Mouse (Mus musculus) spleen, postnatal 10 days (tissue): ENCODE results near the gene Gata1.
A peak's percentile ranks its signal among the peaks of the same experiment; 100 is the strongest.
"Not testable (repeated sequence)": the region's sequence is repeated elsewhere in the genome, so short reads cannot be mapped to it uniquely, and the experiment has no call there.

Experiments used
- DNase-seq, 2 experiments: peaks; one replicate each; pipeline ENCODE4 v3.0.0; 2021 to 2022; ENCODE audit warnings: low spot score in 2 of 2

Gene Gata1

DNA sequence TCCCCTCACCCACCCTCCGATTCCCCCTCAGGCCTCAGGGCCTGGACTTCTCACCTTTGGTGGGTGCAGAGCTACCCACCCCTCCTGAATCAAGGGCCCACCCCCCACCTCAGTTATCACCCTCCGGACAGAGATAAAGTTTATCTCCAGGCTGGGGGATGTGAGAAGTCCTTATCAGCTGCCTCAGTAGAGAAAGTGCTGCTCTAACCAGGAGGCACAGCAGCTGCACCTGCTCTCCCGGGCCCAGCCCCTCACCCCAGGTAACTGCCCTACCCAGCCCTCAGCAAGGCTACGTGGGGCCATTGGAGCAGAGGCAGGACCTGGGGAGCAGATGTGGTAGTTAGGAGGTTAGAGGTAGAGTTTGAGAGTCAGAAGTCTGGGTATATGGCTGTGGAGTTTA, 11.7 kb downstream of the Gata1 start:
- DNase-seq, result no peak

DNA sequence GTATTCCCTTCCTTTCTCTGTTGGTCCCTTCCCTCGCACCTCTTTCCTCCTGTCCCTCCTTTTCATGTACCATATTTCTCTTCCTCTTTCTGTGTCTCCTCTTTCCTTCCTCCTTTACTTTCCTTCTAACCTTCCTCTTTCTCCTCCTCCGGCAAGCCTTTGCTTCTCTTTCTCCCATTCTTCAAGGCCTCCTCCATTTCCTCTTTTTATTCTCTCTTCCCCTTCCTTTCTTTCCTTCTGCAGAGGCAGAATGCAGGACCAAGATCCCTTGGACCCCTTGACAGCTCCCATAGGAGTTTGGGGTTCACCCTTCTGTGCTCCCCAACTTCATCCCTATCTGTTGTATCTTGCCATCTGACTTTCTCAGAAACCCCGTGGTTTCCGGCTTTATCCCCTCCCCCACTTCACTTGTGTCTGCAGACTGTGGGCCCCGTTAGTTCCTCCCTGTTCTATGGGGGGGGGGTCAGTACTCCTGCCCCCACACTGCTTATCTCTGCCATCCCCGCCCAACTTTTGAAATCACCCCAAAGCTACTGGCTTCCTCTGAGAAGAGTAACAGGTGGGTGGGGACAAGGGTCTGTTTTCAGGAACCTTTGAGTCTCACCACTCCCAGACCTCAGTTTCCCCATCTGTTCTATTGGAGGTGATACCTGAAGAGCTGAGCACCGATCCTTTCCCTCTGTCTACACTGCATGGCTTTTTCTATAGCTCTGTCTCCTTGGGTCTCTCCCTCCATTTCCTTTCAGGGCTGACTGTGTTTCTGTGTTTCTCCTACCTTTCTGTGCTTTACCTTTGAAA, 13.8 kb downstream of the Gata1 start:
- peak in 1 of 2 experiments; percentile 15 for DNase-seq

DNA sequence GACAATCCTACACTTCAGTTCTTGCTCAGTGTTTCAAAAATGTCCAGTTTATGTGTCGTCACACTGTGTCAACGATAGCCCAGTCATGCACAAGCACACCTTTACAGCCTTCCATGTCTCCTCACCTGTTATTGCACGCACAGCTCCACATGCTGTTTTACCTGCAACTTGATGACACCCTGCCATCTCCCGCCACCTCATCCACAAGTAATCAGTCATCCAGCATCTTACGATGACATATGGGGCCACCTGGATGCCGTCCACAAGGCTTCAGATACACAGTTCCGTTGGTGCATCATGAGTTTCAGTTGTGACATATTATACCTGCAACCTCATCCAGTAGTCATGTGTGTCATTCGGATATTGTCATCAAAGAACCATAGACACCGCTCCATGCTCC, 19.0 kb downstream of the Gata1 start:
- no peak for DNase-seq

DNA sequence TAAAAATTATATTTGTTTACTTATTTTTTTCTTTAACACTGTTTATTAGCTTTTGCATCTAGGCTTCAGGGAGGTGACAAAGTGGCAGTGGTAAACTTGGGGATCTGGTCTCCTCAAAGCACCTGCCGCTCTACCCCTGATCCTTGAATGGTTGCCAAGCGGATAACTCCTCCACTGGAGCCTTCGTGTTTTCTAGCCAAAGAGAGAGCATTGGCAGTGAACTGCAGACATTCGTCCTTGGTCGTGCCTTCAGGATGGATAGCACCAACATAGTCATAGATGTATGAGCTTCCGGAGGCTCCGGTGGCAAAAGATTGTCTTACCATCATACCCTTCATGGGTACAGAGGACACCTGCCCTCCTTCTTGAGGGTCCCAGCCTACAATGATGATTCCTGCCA, 27.8 kb downstream of the Gata1 start:
- DNase-seq, result no peak

DNA sequence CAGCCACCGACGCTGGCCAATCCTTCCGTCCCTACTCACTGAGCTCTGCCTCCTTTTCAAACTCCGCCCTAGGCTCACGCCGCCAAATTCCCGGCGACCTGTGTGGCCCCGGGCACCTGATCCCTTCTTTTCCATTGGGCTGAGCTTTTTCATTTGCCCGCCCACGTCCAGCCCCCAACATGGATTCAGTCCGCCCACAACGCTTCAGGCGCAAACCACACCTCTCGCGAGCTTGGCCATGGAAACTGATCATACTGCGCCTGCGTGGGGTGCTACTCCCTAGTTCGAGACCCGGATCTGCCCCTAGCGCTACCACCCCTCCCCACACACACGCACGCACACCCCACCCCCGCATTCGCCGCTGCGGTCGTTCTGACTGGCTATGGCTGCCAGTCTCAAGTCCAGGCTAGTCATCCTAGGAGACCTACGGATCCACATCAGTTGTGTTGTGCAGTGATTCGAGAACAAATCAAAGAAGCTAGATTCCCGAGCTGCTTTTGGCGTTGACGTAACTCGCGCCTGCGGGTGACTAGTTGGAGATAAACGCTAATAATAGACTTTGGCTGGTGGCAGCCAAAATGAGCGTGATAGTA, 29.9 kb downstream of the Gata1 start:
- DNase-seq, result peak; percentile 60 to 88

DNA sequence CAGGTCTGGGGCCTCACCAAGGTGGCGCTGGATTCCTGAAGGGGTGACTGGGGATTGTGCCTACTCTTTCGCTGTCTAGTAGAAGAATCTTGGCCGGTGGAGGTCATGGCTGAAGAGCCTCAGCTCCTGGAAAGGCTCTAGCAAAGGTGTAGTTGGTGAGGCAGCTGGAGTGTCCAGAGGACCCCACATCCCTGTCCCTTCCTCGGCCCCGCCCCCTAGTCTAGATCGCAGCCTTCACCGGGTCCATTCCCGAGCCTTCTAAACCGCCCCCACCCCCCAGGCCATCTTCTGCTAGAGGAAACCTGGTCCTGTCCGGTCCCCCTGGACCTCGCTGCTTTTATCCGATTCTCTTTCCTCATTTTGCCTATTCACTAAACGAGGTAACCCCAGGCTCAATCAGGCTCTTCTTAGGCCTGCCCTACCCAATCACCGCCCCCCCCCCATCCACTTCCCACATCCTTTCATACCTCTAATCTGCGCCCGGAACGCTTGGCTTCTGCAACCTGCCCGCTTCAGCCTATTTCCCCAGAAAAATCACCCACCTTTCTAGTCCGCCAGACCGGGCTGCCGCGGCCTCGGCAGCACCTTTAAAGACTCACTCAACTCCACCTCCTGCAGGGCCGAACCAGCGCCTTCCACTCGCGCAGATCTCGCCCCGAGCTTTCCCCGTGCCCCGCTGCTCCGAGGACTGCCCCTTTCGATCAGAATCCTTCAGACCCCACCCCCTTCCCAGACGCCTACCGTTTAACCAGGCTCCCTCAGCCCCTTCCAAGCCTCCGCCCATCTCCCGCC, 30.6 kb downstream of the Gata1 start, which contains the start of gene Hdac6:
Gene Hdac6, minus strand, starts transcription at position 782 of the 792 bp plus-strand sequence.
- no peak for DNase-seq

DNA sequence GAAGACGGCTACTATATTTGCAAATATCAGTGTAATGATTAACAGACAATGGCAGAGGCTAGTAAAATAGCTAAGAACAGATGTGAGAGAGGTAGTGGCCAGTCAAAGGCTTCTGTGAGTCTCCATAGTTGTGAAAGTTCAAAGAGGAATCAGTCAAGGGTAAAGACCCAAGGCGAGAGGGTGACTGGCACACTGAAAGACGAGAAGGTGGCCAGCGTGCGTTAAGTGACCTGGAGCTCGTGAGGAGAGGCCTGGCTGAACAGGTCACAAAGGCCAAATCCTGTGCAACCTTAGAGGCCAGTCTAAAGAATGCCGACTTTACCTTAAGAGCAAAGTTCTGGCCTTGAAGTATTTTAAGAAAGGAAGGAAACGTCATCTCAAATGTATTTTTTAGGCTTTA, 32.3 kb downstream of the Gata1 start:
- no peak for DNase-seq

DNA sequence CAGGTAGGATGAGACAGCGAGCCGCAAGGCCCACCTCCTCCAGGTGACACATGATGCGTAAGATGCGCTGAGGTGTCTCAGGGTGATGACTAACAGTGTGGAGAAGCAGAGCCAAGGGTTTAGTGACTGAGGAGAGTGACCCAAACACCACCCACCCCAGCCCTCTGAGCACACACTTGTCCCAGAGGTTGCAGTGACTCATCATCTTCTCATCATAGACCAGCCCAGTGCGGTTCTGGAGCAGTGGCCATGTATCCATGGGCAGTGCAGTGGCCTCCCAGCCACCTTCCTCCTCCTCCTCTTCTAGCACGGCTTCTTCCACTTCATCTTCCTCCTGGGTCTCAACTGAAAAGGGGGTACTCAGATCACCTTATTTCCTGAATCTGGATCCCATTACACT, 40.2 kb downstream of the Gata1 start:
- no peak for DNase-seq

DNA sequence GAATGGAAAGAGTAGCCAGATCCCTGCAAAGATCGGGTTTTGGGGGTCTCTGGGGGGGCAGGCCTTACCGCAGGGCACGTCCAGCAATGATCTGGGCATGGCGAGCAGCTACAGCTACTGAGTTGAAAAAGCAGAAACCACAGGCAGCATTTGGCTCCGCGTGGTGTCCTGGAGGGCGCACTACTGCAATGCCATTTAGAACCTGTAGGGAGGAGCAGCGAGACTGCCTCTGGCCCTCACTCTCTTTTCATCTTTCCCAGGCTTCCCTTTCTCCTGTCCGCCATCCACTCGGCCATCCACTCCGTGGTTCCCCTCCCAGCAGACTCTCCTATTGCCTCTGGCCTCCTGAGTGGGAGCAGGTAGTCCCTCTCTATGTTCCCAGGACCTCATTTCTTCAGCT, 41.0 kb downstream of the Gata1 start:
- no peak for DNase-seq

DNA sequence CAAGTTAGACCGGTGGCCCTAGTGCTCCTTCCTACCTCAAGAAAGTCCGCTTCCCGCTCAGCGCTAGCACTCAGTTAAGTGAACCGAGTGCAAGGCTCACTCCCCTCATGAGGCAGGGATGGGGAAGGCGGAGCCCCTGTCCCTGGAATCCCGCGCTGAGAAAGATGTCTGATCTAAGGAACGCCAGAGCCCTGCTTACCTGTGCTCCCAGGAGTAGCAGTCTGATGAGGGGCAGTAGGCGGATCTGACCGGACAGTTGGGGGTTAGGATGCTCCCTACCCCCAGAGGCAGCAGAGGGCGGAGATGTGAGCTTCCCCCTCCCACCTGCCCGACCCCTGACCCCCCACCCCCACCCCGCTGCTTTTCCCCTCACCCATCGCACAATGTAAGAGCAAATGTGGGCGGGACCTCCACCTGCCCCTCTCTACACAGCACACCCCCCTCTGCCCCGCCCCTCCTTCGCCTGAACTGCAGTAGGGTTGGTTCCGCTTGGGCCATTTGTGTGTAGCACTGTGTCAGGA, 49.5 kb downstream of the Gata1 start, which contains the start of gene Eras:
Gene Eras, minus strand, starts transcription at position 338 of the 521 bp plus-strand sequence.
- DNase-seq, result no peak

DNA sequence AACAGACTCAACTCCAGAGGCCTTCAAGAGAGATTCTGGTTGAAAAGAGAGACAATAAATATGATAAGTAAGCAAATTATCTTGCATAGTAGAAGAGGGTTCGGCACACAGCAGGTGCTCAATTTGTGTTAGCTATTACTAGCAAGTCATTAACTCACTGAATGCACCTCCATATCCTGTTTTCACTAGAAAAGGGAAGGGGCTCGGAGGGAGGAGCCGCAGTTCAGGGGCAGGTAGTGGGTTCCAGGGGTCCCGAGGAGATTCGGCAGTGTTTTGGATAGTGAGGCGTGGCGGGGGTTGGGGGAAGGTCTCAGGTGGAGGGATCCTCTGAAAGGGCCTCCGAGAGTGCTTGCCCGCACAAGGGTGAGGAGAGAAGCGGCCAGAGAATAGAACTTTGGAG, 50.8 kb downstream of the Gata1 start:
- DNase-seq, result no peak

DNA sequence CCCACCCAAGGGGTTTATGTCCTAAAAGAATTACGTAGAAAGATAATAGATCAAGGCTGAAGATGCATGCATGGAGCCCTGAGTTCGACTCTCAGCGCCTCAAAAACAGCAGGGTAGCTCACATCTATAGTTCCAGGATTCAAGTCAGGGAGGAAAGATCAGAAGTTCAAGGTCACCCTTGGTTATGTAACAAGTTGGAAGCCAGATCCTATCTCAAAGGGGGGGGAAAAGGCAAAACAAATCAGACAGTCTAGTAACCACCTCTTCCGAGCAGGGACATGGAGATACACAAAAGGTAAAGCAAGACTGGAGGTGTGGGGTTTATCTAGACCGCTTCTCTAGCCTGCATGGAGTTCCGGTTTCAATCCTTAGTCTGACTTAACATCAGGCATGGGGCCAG, 51.6 kb downstream of the Gata1 start:
- no peak for DNase-seq

DNA sequence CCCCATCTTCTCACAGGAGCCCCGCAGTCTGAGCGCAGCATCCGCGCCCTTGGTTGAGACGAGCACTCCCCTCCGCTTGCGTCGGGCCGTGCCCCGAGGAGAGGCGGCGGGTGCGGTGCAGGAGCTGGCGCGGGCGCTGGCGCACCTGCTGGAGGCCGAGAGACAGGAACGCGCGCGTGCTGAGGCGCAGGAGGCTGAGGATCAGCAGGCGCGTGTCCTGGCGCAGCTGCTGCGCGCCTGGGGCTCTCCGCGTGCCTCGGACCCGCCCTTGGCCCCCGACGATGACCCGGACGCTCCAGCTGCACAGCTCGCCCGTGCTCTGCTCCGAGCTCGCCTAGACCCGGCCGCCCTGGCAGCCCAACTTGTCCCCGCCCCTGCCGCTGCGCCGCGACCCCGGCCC, 55.8 kb downstream of the Gata1 start:
- DNase-seq, result no peak

DNA sequence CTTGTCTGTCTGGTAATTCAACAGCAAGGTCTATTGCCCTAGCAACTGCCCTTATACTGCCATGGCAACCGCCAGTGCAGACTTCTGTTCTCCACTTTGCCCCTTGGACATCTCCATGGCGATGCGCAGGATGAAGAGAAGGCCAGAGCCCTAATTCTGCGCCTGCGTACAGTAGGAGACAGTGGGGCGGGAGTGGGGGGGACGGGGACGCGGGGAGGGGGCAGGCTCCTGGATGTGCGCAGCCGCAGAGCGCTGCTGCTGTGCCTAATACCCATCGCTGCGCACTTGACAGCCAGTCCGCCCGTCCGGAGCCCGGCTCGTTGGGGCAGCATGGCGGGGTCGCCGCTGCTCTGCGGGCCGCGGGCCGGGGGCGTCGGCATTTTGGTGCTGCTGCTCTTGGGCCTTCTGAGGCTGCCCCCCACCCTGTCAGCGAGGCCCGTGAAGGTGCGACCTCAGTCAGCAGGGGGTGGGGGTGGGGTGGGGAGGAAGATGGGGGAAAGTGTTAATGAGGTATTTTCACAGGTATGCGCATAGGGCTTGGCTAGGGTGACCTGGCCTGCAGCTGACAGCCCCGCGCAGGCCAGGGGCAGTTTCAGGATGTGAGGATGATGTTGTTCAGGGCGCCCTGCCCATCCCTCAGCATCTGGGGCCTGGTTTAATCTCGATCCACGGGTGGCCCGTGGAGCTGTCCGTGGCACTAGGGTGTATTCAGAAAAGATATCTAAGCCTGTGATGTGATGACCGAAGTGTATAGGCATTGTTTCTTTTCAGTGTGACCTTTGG, 58.1 kb downstream of the Gata1 start, which contains the start of gene Pcsk1n:
Gene Pcsk1n, plus strand, starts transcription at position 222 of the 783 bp plus-strand sequence.
- DNase-seq, result no peak

DNA sequence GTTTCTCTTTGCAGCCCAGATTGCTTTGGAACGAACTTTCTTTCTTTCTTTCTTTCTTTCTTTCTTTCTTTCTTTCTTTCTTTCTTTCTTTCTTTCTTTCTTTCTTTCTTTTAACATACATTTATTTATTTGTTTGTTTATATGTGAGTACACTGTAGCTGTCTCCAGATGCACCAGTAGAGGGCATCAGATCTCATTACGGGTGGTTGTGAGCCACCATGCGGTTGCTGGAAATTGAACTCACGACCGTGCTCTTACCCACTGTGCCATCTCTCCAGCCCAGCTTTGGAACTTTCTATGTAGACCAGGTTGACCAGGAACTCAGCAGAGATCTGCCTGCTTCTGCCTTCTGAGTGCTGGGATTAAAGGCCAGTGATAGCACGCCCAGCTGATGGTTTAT, 59.9 kb downstream of the Gata1 start:
- DNase-seq, result not testable (repeated sequence)

DNA sequence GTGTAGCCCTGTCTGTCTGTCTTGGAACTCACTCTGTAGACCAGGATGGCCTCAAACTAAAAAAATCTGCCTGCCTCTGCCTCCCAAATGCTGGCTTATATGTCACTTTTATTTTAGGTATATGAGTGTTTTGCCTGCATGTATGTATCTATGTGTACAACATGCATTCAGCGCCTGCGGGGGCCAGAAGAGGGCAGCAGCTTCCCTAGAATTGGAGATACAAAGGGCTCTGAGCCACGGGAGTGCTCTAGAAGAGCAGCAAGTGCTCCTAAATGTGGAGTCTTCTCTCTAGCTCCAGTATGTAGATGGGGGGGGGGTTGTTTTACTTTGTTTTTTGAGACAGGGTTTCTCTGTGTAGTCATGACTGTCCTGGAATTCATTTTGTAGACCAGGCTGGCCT, 62.2 kb downstream of the Gata1 start:
- DNase-seq, result peak in 1 of 2 experiments; percentile 37

DNA sequence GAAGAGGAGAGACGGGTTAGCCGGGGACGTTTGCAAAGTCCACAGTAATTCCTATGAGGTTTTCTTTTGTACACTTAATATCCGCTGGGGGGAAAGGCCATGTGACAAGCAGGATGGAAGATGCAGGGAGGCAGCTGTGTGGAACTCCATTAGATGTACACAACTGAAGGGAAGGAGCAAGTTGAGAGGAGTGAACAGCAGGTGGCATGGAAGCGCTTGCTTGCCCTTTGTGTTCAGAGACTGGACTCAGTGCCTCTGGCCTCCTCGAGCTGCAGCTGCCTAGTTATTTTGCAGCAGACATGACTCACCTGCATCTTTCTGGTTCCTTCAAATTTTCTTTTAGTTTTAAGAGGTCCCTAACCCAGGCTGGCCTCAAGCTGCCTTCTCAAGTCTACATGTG, 67.4 kb downstream of the Gata1 start:
- no peak for DNase-seq
